Mouse (Mus musculus) stomach, postnatal 0 days (tissue): ENCODE measurements around the gene Ube2e3.

ENCODE experiments used
- CTCF ChIP-seq: IDR thresholded peaks from 2 replicates; pipeline ENCODE4 v1.5.1; 2016; ENCODE audit warnings: antibody characterized with exemption, low read depth, mild to moderate bottlenecking, moderate library complexity
- EP300 ChIP-seq: optimal IDR thresholded peaks from 2 replicates; pipeline ENCODE3; 2016; ENCODE audit warnings: antibody characterized with exemption

GRCm38 (mm10) chr2:78970088-78970487 is 102.2 kb downstream of the Ube2e3 start:
- TF ChIP-seq EP300 (no peak), CTCF (no peak)
